Mouse (Mus musculus) left cerebral cortex, adult 2 months (tissue): ENCODE data around the gene Apc2. TPM values are rescaled to one million over a fixed set of nuclear protein-coding genes. Genes with fewer than 3 reads are reported as not detected.

Source experiments
- DNase-seq, 2 experiments: peaks; one replicate each; pipeline ENCODE4 v3.0.0; 2021 to 2022; ENCODE audit warnings: low spot score in 2 of 2, mixed read lengths in 1 of 2; ENCODE audit errors: extremely low spot score in 1 of 2
- H3K27ac ChIP-seq: fragments of 200-600 bp; 2 replicates; pipeline ENCODE4 v1.8.1; 2022
- H3K4me3 ChIP-seq: fragments of 200-600 bp; 2 replicates; pipeline ENCODE4 v1.8.1; 2022
- CTCF ChIP-seq: fragments of 200-600 bp; IDR thresholded peaks from 2 replicates; pipeline ENCODE4 v1.8.1; 2022; ENCODE audit warnings: antibody characterized with exemption, mild to moderate bottlenecking, moderate library complexity
- intact Hi-C: fragments of 180-260 bp; cut with DNase I; formaldehyde crosslinking; loops from one replicate; pipeline ENCODE4 v1.15.1; 2025
- total RNA-seq, 2 experiments: library from RNA; stranded (reverse); gene quantifications; 2 replicates each; pipeline ENCODE4 v1.2.3; 2021

The Apc2 gene
- total RNA-seq, 2 experiments from 2014 or later: 111 to 113 TPM

DNA sequence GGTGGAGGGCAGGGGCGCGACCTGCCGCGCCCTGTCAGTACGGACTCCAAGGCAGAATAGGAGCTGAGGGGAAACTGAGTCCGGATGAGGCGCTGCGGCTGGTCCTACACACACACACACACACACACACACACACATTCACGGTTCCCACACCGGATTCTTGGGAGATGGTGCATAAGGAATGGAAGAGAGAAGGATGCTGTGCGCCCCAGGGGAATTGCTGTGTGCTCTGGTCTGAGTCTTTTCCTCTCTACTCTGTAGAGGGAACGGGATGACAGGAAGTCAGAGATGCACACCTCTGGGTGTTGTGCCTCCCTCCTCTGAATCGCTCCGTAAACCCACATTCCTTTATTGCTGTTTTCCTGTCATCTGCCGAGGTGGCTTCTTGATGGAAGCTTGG lies 3.5 kb downstream of the Apc2 start:
- TF ChIP-seq CTCF: no peak
- Histone ChIP-seq H3K4me3 (peak overlapping the region; percentile 78), H3K27ac (peak overlapping the region; percentile 94)
- DNase-seq: no peak
- intact Hi-C loops: no loop called here

DNA sequence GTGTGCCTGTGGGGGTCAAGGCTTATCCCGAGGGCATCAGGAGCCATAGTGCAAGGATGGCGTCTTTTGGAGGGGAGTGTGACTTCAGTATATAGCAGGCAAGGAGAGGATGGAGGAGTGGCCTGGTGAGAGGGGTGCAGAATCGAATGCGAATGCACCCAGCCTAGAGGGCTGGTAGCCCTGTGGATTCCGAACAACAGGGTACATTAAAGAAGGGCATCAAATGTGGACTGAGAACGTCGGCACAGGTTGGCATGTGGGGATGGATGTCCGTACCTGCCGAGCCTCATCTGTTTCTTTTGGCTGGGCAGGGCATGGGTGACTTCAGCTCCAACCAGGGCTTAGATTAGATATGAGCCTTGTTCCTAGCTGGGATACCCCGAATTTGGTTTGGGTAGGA lies 4.0 kb downstream of the Apc2 start:
- TF ChIP-seq CTCF: no peak
- no peak for DNase-seq
- H3K4me3 ChIP-seq: peak overlapping the region; percentile 78
- peak overlapping the region; percentile 94 for H3K27ac ChIP-seq
- intact Hi-C loops: no loop called here

DNA sequence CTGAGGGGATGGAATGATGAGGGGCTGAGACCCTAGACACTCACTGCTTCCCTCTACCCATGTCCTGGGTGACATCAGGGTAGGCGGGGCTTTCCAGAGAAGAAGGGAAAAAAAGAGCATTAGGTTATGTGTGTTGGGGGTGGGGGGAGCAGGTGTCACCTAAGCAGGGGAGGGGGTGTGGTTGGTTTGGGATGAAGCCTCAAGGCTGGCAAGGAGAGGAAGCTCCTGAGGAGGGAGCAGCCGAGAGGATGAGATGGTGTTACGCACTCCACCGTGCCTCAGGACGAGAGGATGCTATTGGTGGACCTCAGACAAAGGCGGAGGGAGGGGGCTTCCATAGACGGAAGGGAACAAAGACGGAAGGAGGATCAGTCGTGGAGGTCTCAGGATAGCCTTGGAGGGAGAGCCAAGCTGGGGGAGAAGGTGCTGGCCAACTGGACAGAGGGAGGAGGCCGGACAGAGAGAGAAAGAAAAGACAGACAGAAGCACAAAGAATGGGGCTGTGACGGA lies 5.0 kb downstream of the Apc2 start:
- intact Hi-C loops: no loop called here
- peak in 1 of 2 experiments; percentile 33 for DNase-seq

DNA sequence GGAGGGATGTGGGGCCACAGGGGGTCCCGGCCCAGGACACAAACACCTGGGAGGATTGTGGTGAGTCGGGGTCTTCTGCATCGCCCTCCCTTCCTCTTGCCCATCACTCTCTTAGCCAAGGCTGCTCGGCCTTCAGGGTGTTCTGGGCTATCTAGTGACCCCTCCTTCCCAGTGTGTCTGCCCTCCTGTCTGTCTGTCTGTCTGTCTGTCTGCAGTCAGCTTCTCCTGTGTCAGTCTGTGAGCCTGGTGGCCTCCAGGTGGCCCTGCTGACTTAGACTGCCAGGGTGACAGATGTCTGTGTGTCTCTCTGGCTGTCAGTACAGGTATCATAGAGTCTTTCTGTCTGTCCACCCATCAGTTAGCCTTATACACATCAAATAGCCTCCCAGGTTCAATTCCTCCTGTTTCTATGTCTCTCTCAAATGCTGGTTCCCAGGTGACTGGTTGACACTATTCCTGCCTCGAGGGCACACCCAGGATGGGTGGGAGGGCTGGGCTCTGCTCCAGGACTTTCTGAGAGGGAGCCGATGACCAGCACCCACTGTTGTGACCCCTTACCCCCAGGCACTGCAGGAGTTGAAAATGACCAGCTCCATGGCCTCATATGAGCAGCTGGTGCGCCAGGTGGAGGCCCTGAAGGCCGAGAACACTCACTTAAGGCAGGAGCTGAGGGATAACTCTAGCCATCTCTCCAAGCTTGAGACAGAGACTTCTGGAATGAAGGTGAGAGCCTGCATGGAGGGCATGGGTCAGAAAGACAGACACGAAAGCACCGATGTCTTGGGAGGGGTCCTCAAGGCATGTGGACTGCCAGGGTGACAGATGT lies 5.7 kb downstream of the Apc2 start:
- peak overlapping the region; percentile 72 for H3K27ac ChIP-seq
- no peak for DNase-seq
- intact Hi-C loops: no loop called here
- peak overlapping the region; percentile 78 for H3K4me3 ChIP-seq
- no peak for TF ChIP-seq CTCF

More for the DNA sequence above, 5.0 kb downstream of the Apc2 start:
- Histone ChIP-seq H3K27ac (peak overlapping the region; percentile 94; the same call in 1 of the 2 replicates), H3K4me3 (peak overlapping the region; percentile 78)
- TF ChIP-seq CTCF: no peak

DNA sequence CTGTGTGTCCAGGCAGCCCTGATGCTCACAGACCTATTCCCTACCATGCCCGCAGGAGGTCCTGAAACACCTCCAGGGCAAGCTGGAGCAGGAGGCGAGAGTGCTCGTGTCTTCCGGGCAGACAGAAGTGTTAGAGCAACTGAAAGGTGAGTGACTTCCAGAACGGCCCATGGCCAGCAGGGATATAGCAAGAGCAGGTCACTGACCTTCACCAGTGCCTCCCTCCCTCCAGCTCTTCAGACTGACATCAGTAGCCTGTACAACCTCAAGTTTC lies 6.2 kb downstream of the Apc2 start:
- DNase-seq: no peak
- TF ChIP-seq CTCF: no peak
- Histone ChIP-seq H3K27ac (peak overlapping the region; percentile 72), H3K4me3 (peak overlapping the region; percentile 78; the same call in 1 of the 2 replicates)
- intact Hi-C loops: no loop called here

DNA sequence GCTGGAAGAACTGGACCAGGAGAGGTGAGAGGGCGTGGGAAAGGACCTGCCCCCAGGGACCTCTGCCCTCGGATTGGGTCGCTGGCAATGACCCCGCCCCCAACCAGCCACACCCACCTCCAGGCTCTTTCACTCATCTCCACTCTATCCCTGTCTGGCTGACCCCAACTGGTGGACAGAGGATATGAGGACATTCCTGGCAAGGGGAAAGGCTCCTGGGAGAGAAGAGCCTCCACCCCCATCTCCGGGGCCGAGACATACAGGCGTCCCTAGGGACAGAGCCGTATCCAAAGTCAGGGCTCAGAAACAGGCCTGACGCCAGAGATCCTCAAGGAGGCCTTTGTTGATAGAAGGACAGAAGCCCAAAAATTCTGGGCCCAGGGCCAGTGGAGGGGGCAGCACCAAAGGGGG lies 6.7 kb downstream of the Apc2 start:
- peak in 1 of 2 experiments; percentile 30 for DNase-seq
- intact Hi-C loops: no loop called here
- H3K27ac ChIP-seq: peak overlapping the region; percentile 72
- no peak overlapping the region for H3K4me3 ChIP-seq
- no peak for TF ChIP-seq CTCF

DNA sequence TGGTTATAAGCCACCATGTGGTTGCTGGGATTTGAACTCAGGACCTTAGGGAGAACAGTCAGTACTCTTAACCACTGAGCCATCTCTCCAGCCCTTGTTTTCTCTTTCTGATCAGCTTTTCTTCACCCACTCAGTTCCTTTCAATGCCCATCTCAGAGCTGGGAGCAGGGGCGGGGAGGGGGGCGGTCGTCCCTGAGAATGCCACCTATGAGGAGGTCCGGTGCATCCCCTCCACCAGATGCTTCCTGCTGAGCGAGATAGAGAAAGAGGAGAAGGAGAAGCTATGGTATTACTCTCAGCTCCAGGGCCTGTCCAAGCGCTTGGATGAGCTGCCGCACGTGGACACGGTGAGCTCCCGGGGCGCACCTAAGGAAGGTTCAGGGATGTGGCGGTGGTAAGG lies 8.7 kb downstream of the Apc2 start:
- intact Hi-C loops: no loop called here
- Histone ChIP-seq H3K4me3 (no peak overlapping the region), H3K27ac (no peak overlapping the region)
- no peak for TF ChIP-seq CTCF
- DNase-seq: no peak

DNA sequence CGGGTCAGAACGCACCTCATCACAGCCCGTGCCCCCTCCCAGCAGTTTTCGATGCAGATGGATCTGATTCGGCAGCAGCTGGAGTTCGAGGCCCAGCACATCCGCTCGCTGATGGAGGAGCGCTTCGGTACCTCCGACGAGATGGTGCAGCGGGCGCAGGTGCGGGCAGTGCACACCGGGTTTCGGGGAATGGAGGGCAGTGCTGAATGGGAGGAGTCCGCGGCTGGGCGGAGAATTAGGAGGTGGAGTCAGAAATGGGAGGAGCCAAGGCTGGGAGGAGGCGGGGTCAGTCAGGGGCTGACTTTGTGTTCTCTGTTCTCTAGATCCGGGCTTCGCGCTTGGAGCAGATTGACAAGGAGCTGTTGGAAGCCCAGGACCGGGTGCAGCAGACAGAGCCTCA lies 9.1 kb downstream of the Apc2 start:
- DNase-seq: no peak
- no peak overlapping the region for H3K4me3 ChIP-seq
- intact Hi-C loops: no loop called here
- no peak for TF ChIP-seq CTCF
- H3K27ac ChIP-seq: no peak overlapping the region

DNA sequence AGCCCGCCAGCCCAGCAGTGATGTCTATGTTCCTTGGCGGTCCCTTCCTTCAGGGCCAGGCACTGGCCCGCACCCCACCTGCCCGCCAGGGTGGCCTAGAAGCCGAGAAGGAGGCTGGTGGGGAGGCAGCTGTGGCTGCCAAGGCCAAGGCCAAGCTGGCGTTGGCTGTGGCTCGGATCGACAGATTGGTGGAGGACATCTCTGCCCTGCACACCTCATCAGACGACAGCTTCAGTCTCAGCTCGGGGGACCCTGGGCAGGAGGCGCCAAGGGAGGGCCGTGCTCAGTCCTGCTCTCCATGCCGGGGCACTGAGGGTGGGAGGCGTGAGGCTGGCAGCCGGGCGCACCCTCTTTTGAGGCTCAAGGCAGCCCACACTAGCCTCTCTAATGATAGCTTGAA lies 15.8 kb downstream of the Apc2 start:
- DNase-seq: no peak
- intact Hi-C loops: no loop called here
- no peak overlapping the region for H3K27ac ChIP-seq
- no peak for TF ChIP-seq CTCF
- H3K4me3 ChIP-seq: no peak overlapping the region

DNA sequence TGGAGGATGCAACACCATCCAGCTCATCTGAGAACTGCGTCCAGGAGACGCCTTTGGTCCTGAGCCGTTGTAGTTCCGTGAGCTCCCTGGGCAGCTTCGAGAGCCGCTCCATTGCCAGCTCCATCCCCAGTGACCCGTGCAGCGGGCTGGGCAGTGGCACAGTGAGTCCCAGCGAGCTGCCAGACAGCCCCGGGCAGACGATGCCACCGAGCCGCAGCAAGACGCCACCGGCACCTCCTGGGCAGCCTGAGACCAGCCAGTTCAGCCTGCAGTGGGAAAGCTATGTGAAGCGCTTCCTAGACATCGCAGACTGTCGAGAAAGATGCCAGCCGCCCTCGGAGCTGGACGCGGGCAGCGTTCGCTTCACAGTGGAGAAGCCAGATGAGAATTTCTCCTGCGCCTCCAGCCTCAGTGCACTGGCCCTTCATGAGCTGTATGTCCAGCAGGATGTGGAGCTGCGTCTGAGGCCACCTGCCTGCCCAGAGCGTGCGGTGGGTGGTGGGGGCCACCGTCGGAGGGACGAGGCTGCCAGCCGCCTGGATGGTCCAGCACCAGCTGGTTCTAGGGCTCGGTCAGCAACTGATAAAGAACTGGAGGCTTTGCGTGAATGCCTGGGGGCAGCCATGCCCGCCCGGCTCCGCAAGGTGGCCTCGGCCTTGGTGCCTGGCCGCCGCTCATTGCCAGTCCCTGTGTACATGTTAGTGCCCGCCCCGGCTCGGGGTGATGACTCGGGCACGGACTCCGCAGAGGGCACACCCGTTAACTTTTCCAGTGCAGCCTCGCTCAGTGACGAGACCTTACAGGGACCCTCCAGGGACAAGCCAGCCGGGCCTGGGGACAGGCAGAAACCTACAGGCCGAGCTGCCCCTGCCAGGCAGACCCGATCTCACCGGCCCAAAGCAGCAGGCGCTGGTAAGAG lies 17.1 kb downstream of the Apc2 start:
- intact Hi-C loops: no loop called here
- no peak overlapping the region; the same call in 1 of the 2 replicates for H3K27ac ChIP-seq

DNA sequence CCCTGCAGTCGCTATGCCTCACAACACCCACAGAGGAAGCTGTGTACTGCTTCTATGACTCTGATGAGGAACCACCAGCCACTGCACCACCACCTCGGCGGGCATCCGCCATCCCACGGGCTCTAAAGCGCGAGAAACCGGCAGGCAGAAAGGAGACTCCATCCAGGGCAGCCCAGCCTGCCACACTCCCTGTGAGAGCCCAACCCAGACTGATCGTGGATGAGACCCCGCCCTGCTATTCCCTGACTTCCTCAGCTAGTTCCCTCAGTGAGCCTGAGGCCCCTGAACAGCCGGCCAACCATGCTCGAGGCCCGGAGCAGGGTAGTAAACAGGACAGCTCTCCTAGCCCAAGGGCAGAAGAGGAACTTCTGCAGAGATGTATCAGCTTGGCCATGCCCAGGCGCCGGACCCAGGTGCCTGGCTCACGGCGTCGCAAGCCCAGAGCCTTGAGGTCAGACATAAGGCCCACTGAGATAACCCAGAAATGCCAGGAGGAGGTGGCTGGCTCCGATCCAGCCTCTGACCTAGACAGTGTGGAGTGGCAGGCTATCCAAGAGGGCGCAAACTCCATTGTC lies 17.9 kb downstream of the Apc2 start:
- Histone ChIP-seq H3K27ac (0 out of 2 replicates have a peak overlapping the region, but pooled peaks have one; percentile 28), H3K4me3 (no peak overlapping the region)
- intact Hi-C loops: no loop called here
- TF ChIP-seq CTCF: no peak
- DNase-seq: peak in 1 of 2 experiments; percentile 29

More for the DNA sequence above, 17.1 kb downstream of the Apc2 start:
- DNase-seq: peak in 1 of 2 experiments; percentile 24
- no peak overlapping the region for H3K4me3 ChIP-seq
- no peak for TF ChIP-seq CTCF
